Mouse (Mus musculus) layer of hippocampus, adult 11-12 months (tissue): ENCODE results near the gene Senp7.
"Not testable (repeated sequence)": the region's sequence is repeated elsewhere in the genome, so short reads cannot be mapped to it uniquely, and the experiment has no call there.

Source experiments
- DNase-seq: peaks from one replicate; pipeline ENCODE4 v3.0.0; 2022; ENCODE audit warnings: low spot score

Gene Senp7

DNA sequence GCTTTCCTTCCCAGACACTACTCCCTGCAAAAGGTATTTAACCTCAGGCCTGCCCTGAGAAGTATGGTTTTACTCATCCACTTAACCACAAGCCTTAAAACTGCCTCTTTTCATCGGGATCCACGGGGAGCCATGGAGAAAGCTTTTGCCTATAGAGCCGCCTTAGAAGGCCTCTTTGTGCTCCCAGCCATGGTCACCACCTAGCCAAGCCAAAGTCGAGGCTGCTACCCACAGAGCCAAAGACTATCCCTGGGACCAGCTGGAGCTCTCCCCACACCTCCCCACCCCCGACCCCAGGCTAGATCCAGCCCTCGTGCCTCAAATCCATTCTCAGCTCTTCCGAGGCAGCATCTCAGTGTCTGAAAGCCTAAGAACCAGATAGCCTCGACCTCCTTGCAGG lies 18.0 kb downstream of the Senp7 start:
- no peak for DNase-seq

DNA sequence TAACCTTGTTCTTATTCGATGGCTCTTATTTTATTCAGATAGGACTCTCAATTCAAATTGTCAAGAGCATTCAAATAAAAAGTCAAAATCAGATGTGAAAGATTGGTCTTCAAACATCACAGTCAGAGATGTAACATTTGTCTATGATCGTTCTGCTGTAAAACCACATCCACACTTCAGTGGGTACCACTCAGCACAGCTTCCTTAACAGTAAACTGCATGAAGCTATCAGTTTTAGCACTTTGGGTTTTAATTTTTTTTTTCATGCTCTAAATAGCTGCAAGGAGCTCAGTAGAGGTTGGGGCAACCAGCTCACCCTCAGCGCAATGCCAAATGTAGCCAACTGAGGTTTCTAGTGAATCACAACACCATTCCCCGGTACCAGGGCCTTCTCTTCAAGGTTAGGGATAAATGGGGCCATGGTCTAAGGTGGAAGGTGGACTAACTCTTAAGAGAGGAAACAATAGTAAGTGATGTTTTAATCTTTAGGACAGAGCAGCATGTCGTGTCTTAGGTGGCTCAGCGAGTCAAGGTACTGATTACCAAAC lies 20.5 kb downstream of the Senp7 start:
- DNase-seq = no peak

DNA sequence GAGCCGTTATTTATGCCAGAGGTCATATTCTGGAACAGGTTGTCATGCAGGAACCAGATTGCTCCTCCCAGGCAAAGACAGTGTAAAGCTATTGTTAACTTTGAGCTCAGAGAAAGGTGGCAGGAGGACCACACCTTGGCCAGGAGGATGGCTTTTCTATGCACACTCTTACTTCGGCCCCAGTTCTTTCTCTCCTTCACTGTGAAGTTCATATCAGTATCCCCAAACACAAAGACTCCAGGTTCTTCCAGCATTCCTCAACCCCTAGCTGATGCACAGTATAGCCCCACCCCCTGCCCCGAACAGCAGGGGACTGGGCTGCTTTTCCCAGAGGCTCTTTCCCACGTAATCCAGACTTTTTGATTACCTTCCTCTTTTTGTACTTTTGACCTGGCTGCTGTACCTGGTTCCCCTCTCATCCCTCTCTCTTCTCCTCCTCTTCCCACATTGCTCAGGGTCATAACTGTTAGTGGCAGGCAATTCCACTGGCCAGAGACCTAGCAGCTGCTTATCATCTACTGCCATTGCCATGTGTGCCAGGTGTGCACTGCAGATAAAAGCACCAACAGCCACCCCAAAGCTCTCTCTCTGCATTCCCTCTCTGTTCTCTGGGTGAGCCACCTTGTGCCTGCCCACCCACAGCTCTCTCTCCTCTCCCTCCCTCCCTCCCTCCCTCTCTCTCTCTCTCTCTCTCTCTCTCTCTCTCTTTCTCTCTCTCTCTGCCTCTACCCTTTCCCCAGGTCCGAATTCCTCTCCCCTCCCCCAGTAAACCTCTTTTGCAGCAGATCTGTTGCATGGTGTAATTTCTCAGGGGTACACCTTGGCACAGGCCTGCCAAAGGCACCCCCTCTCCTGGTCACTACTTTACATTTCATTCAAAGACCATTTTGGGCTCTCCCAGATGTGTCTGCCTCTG lies 23.4 kb downstream of the Senp7 start:
- DNase-seq = no peak

DNA sequence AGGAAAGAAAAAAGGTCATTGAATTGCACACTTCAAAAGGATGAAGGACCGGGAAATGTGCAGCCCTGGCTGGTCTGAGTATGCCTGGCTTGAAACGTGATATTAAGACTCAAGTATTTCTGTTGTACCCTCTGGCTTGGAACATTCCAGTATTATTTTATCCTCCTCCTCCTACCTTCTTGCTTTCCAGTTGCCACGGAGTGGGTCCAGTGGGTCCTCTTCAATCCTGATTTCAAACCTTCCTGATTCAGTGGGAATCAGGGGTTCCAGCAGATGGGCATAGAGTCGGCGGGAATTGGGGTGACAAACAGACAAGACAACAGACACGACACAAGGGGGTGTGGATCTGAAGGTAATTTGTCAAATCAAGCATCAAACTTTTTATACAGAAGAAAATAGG lies 24.4 kb downstream of the Senp7 start:
- no peak for DNase-seq

DNA sequence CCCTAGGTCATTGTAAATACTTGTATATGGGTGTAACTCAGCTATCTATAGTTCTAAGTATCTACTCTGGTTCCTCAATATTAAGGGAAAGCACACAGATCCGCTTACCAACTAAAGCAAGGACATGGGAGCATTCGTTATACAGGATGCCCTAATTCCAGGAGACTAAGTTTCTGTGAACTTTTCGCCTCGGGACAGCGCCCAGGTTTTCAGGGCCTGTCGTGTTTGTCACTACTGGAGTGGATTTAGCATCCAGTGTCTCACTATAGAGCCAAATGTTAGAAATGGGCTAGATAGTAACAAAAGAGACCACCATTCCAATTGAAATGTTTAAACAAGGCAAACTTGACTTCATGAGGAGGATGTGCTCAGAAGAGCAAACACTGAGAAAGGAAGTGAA lies 25.0 kb downstream of the Senp7 start:
- not testable (repeated sequence) for DNase-seq

DNA sequence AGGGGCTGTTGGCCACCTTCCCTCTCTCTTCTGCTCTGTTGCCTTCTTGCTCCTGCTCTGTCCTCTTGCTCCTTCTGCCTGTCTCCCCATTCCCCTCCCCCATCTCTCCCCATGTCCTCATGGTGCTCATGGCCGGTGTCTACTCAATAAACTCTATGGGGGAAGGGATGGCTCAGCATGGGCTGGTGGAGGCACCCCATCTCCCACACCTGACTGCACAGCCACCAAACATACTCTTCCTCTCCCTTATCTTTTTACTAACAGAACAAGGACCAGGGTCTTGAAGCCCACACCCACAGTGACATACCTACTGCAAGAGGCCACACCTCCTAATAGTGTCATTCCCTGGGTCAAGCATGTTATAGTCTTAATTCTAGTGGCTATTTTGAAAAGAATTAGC lies 26.0 kb downstream of the Senp7 start:
- DNase-seq = no peak

DNA sequence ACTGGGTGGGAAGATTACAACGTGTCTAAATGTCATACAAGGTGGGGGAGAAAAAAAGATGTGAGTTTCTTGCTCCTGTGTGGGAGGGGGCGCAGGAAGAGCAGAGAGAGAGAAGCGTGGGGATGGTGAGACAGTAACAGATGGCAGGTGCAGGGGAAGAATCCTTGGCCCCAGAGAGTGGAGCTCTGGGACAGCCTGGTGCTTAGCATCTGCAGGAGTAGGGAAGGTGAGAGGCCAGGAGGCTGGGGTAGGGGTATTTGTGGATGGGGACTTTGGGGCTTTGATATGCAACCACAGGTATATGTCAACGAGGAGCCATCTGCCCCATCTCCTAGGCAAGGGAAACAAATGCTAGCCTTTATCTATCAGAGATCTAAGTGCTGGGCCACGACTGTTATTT lies 26.4 kb downstream of the Senp7 start:
- DNase-seq = no peak

DNA sequence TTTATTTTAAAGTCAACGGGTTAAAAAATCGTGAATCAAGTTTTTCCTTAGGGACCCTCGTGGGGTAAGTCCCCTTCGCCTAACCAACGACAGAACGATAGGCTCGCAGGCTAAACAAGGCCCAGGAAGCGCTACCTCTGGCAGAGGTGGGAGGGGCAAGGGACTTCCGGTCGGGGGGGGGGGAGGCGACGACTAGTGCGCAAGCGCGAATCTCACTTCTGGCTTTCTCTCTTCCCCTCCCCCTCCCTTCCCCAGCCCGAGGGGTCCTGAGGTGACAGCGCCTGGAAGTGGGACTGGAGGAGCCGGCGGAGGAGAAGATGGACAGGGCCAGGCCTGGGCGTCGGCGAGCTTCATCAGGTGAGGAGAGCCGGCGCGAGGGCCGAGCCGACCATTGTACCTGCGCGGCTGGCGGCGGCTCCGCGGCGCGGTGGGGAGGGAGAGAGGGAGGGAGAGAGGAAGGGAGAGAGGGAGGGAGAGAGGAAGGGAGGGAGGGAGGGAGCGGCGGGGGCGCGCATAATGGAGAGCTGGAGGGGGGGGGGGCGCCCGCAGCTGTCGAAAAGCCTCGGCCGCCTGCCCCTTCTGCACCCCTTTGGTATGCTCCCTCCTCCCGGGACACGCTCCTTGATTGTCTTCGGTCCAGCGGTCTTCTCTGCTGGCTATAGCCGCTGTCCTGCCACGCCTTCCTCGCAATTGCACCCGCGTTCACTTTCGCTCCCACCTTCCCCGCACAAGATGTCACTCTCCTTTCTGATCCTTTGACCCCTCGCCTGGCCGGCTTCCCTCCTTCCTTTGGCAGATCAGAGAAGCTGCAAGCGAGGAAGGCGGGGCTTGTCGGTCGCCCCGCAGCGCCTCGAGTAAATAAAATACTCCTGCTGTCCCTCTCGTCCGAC lies 27.3 kb downstream of the Senp7 start:
- peak; percentile 83 for DNase-seq

DNA sequence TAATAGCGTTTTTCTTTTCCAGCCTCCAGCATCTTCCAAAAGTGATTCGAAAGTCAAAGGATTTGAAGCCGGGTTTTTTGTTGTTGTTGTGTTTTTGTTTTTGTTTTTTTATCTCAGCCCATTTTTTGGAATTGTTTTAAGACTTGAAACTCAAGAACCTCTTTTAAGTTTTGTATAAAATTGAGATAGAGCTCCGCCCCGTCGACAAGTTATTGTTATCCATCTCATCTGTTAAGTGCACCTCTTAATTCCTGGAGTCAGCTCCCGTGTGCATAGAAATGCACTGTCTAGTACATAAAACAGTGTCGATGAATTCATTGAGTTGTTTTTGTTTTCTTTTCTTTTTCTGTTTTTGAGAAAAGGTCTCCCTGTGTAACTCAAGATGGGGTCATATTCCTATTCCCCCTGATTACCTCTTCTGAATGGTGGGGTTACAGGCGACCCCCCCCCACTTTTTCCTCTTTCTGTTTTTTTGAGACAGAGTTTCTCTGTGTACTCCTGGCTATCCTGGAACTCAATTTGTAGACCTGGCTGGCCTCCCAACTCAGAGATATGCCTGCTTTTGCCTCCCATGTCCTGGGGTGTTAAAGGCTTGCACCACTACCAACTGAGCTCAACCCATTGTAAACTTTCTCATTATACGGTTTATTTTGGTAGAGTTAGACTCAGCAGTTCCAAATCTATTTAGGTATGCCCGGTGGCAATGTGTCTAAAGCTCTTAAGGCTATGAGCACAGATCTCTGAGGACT lies 28.2 kb downstream of the Senp7 start:
- DNase-seq = no peak

DNA sequence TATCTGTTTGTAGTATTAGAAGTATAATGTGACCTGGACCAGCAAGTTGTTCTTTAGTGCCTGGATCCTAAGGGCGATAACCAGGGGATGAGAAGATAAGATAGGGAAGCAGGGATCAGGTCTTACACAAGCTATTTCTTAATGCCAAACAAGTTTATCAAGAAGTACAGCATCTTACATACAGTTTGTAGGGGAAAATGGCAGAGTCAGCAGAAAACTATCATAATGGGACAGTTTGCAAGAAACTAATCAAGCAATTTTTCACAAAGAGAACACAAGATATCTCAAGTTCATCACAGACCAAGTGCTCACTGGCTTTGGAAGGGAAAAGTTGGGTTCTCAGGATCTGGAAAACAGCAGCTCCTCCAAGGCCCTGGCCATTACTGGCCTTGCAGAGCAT lies 31.3 kb downstream of the Senp7 start:
- DNase-seq = no peak

DNA sequence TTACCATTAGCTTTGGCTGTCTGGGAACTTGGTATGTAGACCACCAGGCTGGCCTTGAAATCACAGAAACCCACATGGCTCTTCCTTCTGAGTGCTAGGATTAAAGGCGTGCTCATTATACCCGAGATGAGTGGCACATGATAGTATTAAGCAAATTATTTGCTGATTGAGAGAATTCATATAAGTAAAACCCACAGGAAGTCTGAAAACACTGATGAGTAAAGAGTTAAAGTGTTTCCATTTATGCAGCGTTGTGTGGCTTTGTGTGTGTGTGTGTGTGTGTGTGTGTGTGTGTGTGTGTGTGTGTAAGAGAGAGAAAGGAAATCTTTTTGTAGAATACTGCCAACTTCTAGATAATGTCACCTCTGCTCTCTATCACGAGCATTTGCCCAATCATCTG lies 33.6 kb downstream of the Senp7 start:
- DNase-seq = no peak

DNA sequence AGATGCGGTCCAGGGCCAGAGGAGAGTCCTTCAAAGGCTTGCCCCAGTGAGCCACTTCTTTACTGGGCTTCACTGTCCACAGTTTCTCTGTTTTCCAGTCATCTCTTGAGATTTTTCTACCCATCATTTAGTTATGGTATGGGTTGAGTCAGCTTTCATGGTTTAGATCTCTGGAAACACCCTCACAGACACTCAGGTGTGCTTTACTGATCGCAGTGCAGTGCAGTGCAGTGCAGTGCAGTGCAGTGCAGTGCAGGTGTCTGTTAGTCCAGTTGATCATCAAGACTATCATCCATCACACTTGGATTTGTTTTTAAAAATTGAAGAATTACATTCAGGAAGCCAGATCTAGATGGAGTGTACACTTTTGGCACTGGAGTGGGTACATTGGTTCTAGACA lies 38.2 kb downstream of the Senp7 start:
- DNase-seq = no peak

DNA sequence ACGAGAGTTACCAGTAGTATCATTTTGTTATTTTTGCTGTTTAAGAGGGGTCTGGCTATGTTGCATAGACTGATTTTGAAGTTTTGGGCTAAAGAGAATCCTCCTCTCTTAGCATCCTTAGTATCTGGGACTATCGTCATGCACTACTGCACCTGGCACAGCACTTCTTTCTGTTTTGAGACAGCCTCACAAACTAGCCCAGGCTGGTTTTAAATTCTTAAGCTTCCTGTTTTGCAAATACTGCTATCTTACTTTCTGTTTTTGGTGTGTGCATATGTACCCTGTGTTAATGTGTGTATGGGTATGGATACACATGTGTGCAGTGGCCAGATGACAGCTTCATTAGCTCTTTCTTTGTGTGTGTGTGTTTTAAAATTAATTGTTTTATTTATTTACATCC lies 42.2 kb downstream of the Senp7 start:
- no peak for DNase-seq

DNA sequence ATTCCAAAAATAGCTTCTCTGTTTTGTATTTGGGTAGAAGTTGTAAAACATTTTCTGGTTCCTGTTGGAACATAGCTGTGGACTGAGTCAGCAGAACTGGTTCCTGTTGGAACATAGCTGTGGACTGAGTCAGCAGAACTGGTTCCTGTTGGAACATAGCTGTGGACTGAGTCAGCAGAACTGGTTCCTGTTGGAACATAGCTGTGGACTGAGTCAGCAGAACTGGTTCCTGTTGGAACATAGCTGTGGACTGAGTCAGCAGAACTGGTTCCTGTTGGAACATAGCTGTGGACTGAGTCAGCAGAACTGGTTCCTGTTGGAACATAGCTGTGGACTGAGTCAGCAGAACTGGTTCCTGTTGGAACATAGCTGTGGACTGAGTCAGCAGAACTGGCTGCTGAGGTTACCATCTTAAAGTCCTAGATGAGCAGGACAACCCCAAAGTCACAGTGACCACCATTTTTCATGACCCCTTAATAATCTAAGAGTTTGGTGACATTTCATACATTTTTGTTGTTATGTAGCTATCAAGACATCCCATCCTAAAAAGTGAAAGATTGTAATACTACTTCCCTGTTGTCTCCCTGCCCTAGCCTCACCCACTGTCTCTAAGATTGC lies 48.4 kb downstream of the Senp7 start:
- not testable (repeated sequence) for DNase-seq

DNA sequence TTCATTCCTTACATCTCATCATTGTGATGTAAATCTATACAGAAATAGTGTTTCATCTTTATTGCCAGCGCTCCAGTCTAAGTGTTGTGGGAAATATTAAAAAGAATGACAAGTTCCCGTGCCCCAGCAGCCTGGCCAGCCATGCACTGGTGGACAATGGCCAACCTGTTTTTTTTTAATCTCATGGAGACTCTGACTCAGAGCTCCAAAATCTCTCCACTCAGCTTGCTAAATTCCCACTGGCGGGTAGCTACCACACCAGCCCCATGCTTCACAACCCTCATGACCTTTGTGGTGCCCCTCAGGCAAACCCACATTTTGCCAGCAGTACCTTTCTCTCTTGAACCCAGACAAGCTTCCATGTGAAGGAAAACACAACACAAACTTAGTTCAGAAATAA lies 67.6 kb downstream of the Senp7 start:
- DNase-seq = no peak

DNA sequence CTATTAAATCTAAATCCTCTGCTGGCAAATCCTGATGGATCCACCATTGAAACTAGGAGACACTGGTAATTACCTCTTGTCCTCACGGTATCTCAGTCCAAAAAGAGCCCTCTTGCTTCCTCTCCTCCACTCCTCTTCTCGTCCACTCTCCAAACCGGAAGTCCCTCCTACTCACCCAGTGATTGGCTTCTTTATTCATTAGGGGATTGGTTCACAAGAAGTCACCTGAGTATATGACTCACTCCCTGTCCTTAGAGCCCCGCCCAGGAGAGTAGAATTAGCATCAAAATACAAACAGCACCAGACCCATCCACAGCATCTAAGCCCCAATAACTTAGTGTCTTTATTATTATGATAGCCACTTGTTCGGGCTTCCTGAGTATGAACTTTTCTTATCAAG lies 68.0 kb downstream of the Senp7 start:
- DNase-seq = no peak

DNA sequence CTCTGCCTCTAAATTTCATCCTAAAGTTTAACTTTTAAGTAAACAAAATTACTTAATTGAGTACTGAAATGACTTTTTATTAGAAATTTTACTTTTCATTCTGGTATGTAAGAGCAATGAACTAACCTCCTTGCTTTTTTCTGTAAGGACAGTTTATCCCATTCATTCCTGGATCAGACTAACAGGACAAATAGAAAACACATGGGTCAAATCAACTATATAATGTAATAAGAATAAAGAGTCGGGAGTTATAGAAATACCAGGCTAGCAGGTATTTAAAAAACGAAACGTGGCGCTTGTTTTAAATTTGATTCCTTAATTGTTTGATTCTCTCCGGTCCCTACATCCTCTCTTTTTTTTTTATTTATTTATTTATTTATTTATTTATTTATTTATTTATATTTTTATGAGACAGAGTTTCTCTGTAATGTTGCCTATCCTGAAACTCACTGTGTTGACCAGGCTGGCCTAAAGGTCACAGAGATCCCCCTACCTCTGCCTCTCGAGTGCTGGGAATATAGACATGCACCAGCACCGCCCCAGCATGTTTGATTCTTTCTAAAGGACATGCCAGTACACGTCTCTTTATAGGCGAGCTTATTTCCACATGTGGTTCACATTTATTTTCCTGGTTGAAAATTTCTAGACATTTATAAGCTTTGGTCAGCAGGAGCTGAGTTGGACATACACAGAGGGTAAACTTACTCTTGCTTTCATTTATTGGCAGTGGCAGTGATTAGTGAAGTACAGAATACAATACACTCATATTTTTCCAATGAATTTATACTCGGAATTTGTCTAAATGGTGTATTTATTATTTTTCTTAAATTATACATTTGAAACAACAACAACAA lies 69.4 kb downstream of the Senp7 start:
- DNase-seq = no peak

DNA sequence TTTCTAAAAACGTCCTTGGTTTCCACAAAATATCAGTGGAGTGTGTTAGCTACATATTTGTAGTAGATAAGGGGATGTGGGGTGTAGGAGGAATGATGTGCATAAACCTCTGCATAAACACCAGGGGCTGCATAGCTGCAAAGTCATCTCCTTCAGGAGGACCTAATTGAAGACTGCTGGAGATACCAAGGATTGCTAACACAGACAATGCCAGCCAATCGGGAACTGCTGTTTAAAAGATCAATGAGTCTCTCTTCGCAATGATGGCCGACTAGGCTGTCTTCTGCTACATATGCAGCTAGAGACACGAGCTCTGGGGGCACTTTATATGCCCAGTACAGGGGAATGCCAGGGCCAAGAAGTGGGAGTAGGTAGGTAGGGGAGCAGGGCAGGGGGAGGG lies 74.4 kb downstream of the Senp7 start:
- DNase-seq = no peak

DNA sequence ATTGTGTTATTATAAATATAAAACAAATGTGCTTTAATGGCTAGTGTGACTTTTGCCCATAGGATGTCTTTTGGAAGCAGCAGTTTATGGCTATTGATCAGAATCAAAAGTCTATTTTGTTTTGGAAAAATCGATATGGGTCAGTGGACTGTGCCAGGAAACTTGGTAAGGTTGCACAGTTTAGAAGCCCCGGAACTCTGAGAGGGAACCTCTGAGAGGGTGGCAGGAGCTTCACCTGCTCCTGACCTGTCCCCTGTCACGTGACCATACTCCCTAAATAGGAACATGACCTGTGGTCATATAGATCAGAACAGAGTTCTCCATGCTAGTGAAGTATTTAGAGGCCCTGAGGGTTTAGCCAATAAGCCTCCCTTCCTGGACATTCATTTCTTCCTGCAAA lies 75.9 kb downstream of the Senp7 start:
- DNase-seq = no peak

DNA sequence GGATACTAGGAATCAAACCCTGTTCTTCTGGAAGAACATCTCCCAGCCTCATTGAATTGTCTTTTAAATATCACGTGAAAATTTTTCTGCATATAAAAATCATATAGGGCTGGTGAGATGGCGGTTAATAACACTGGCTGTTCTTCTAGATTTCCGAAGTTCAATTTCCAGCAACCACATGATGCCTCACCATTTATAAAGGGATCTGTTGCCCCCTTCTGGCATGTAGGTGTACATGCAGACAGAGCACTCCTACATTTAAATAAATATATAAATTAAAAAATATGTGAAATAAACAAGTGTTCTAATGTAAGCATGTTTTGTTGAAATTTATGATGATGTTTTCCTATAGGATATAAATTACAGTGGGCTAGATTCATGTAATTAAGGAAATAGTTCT lies 83.5 kb downstream of the Senp7 start:
- DNase-seq = no peak

DNA sequence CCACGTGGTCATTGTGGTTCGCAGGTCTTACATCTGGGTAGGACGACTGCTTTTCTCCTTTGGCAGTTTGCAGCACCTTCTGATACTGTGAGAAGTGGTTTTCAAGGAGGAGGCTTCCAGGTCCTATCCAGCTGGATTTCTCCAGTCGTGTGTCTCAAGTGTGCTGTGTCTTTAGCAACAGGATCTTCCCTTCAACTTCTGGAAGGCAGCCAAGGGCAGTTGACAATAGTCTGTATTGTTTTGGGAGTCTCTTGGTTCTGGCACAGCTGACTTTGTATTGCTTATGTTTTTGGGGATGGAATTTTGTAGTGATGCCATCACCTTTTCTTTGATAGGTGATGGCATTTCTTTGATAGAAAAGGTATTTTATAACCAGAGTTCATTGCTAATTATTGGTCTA lies 86.0 kb downstream of the Senp7 start:
- DNase-seq = no peak
